Comparison of ENCODE assay signal across 24 mouse cellular contexts in genomic region chr8:114006587-114006986, GRCm38 (mm10).
A peak's percentile ranks its signal among the peaks of the same experiment; 100 is the strongest.
DNase-seq lines count a peak whose midpoint lies in the region.
"Had no signal": no experiment of that assay in that cellular context is flagged by ENCODE, and none has a peak within 500 bp of the region (broad histone marks: within the 10 kb centered on the region; RNA-seq: fewer than 3 reads in every experiment).

No protein-coding gene starts in this region.

- peak; percentile 88 for DNase-seq in 3T3-L1 (ENCODE audit: low read depth, low spot score)
- peak; percentile 9 for DNase-seq in Muller cell, postnatal 12 days (ENCODE audit: inconsistent ontology term)
- peak; percentile 13 for DNase-seq in limb, embryonic 10.5 days (ENCODE audit: low spot score)
- DNase-seq in spleen, postnatal 10 days (ENCODE audit: low spot score in 2 of 2), result no peak
- no peak for DNase-seq in ovary, adult 18-20 months (ENCODE audit: low spot score)
- no peak for DNase-seq in gastrocnemius, adult 18-20 months (ENCODE audit: low spot score)
- DNase-seq: adrenal gland, adult 8-10 months; adrenal gland, postnatal 25 days; B cell, adult 2 months; cerebellum, adult 11-12 months; cerebellum, adult 8-10 months; cerebellum, postnatal 10 days; cerebellum, postnatal 36 days; embryo, embryonic 11 days; gastrocnemius, adult 2 months; gastrocnemius, postnatal 14 days; heart, adult 11 months; kidney, adult 11 months had no signal

- no peaks in the 10 kb centered on the region for H3K36me3 ChIP-seq in limb, embryonic 10.5 days
- H3K36me3 ChIP-seq: embryonic facial prominence, embryonic 10.5 days; embryonic facial prominence, embryonic 13.5 days; hindbrain, embryonic 13.5 days; intestine, embryonic 15.5 days had no signal

- no peak overlapping the region for H3K4me3 ChIP-seq in limb, embryonic 10.5 days
- H3K4me3 ChIP-seq: embryonic facial prominence, embryonic 10.5 days; embryonic facial prominence, embryonic 13.5 days; erythroblast, embryonic 14.5 days; forebrain, embryonic 13.5 days; gastrocnemius, adult 2 months; hindbrain, embryonic 13.5 days; intestine, embryonic 15.5 days had no signal

- no peak overlapping the region for H3K27ac ChIP-seq in limb, embryonic 10.5 days
- H3K27ac ChIP-seq: embryonic facial prominence, embryonic 10.5 days; embryonic facial prominence, embryonic 13.5 days; forebrain, embryonic 13.5 days; gastrocnemius, adult 2 months; hindbrain, embryonic 13.5 days; intestine, embryonic 15.5 days had no signal

- no peaks in the 10 kb centered on the region for H3K4me1 ChIP-seq in limb, embryonic 10.5 days
- H3K4me1 ChIP-seq: embryonic facial prominence, embryonic 10.5 days; embryonic facial prominence, embryonic 13.5 days; forebrain, embryonic 13.5 days; hindbrain, embryonic 13.5 days; intestine, embryonic 15.5 days had no signal

- no peaks in the 10 kb centered on the region for H3K9me3 ChIP-seq in limb, embryonic 10.5 days (replicated peaks)
- H3K9me3 ChIP-seq: embryonic facial prominence, embryonic 10.5 days; forebrain, embryonic 13.5 days; hindbrain, embryonic 13.5 days; intestine, embryonic 15.5 days had no signal

- H3K27me3 ChIP-seq in limb, embryonic 10.5 days (ENCODE audit: low read depth, poor library complexity, severe bottlenecking), result no peaks in the 10 kb centered on the region
- H3K27me3 ChIP-seq: embryonic facial prominence, embryonic 13.5 days; forebrain, embryonic 13.5 days; hindbrain, embryonic 13.5 days; intestine, embryonic 15.5 days had no signal

- WGBS in limb, embryonic 10.5 days, result 90% methylated on average over 5 of the region's 5 CpGs

Comparison
In these comparisons a context has a peak if more than half of its experiments do, and no peak if none do; other contexts are left out.
1. DNase-seq: peak in 3T3-L1 (single experiment), Muller cell, postnatal 12 days (single experiment) and limb, embryonic 10.5 days (single experiment); none in spleen, postnatal 10 days (0 of 2), ovary, adult 18-20 months (single experiment) and gastrocnemius, adult 18-20 months (single experiment).